In the genomic region with DNA sequence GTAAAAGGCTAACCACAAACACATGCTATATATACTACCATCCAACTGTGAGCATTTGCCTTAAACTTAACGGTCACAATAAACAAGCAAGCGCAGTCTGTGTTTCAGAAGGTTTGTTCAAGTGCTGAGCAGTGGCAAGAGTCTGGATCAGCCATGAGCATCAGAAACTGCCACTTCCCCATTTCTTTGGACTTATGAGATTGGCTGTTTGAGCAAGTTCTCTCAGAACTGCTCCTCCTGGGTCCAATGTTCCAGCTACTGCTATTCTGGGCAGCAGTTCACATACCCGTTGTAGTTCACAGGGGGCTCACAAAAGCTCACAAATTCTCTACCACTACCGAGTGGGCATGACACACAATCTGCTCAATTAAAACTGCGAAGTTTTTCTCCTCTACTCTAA, we compare ENCODE assay signal across 13 mouse cellular contexts.
"Had no signal": no experiment of that assay in that cellular context is flagged by ENCODE, and none has a peak within 500 bp of the region (broad histone marks: within the 10 kb centered on the region; RNA-seq: fewer than 3 reads in every experiment).

No protein-coding gene starts in this region.

- DNase-seq: kidney, adult 2 months; kidney, postnatal 25 days; layer of hippocampus, adult 9-11 months; liver, embryonic 13.5 days; lung, adult 2 months; lung, postnatal 14 days; lung, postnatal 4 days; right cerebral cortex, adult 18-20 months; right cerebral cortex, postnatal 14 days; right cerebral cortex, postnatal 4 days; thymus, postnatal 36 days had no signal

- ATAC-seq: intestine, postnatal 0 days; midbrain, embryonic 15.5 days had no signal
